Mouse (Mus musculus) limb, embryonic 14.5 days (tissue): ENCODE results near the gene Adgrb2. TPM values are rescaled to one million over a fixed set of nuclear protein-coding genes. Genes with fewer than 3 reads are reported as not detected.
A peak's percentile ranks its signal among the peaks of the same experiment; 100 is the strongest.

ENCODE experiments used
- ATAC-seq: fragments of 200-750 bp; cut with Nextera tagmentation; 2 replicates; pipeline ENCODE4 v1.8.0; 2017; ENCODE audit warnings: low read depth, moderate number of reproducible peaks, moderate TSS enrichment; ENCODE audit not compliant: low FRiP score
- DNase-seq: peaks from one replicate; pipeline ENCODE4 v3.0.0-alpha.2; 2015; ENCODE audit warnings: low spot score
- H3K27ac ChIP-seq: fragments of 300-500 bp; sonication (generic); replicated peaks from 2 replicates; pipeline ENCODE4 v1.5.1; 2014; ENCODE audit warnings: low read depth, mild to moderate bottlenecking, low read length, moderate library complexity, mixed read lengths
- H3K27me3 ChIP-seq: fragments of 300-500 bp; sonication (generic); 2 replicates; pipeline ENCODE4 v1.6.1; 2014; ENCODE audit warnings: low read length, mixed read lengths; ENCODE audit not compliant: control insufficient read depth, insufficient read depth
- H3K36me3 ChIP-seq: fragments of 300-500 bp; sonication (generic); 2 replicates; pipeline ENCODE4 v1.6.1; 2014; ENCODE audit warnings: mild to moderate bottlenecking, low read length, moderate library complexity, mixed read lengths; ENCODE audit not compliant: control insufficient read depth, insufficient read depth
- H3K4me1 ChIP-seq: fragments of 300-500 bp; sonication (generic); 2 replicates; pipeline ENCODE4 v1.6.1; 2014; ENCODE audit warnings: antibody characterized with exemption, low read length, mixed read lengths; ENCODE audit not compliant: control insufficient read depth, insufficient read depth
- H3K4me2 ChIP-seq: fragments of 300-500 bp; sonication (generic); replicated peaks from 2 replicates; pipeline ENCODE4 v1.6.1; 2014; ENCODE audit warnings: low read depth, mild to moderate bottlenecking, low read length, moderate library complexity; ENCODE audit not compliant: severe bottlenecking
- H3K4me3 ChIP-seq: fragments of 300-500 bp; sonication (generic); replicated peaks from 2 replicates; pipeline ENCODE4 v1.5.1; 2014; ENCODE audit warnings: low read length
- H3K9ac ChIP-seq: fragments of 300-500 bp; sonication (generic); 2 replicates; pipeline ENCODE4 v1.6.1; 2014; ENCODE audit warnings: mild to moderate bottlenecking, low read depth, low read length, moderate library complexity; ENCODE audit not compliant: severe bottlenecking
- H3K9me3 ChIP-seq: fragments of 300-500 bp; sonication (generic); 2 replicates; pipeline ENCODE4 v1.6.1; 2016; ENCODE audit warnings: low read length; ENCODE audit not compliant: control insufficient read depth
- POLR2A ChIP-seq: fragments of 200-500 bp; IDR thresholded peaks from 2 replicates; pipeline ENCODE4 v1.8.0; 2012; ENCODE audit warnings: inconsistent platforms, mild to moderate bottlenecking, moderate library complexity, borderline replicate concordance; ENCODE audit not compliant: insufficient read depth, insufficient read length; ENCODE audit errors: extremely low read depth
- WGBS: fragments of 180-500 bp; shearing (Covaris S2); extraction: QIAGEN DNeasy Blood & Tissue Kit; methylation state at CpG from one replicate; pipeline ENCODE4 v1.1.7; 2014; 5-methylcytosine and 5-hydroxymethylcytosine counted together
- polyA plus RNA-seq, 2 experiments: library from polyadenylated mRNA; depleted of rRNA in 1 of 2; stranded (reverse) in 1 of 2; unstranded in 1 of 2; fragments of >200 nt; fragmentation: Nextera tagmentation in 1 of 2; extraction: Ambion mirVana in 1 of 2; gene quantifications; 2 replicates each; pipeline versions ENCODE4 v1.2.1 to v1.2.3; 2012 to 2014

Adgrb2 gene
- polyA plus RNA-seq, 2 experiments, result 7.2 to 52.3 TPM

- ATAC-seq (no peak), DNase-seq (no peak)
- Histone ChIP-seq H3K4me3 (no peak overlapping the region), H3K36me3 (no peaks in the 10 kb centered on the region), H3K4me1 (peaks cover 28% of the 10 kb centered on the region), H3K9me3 (no peaks in the 10 kb centered on the region), H3K9ac (no peak overlapping the region), H3K4me2 (no peak overlapping the region), H3K27me3 (peaks cover 27% of the 10 kb centered on the region; the same call in 1 of the 2 replicates), H3K27ac (no peak overlapping the region)
- TF ChIP-seq POLR2A, result no peak
- 13% methylated on average over 5 of the region's 5 CpGs for WGBS
Measured at GRCm38 (mm10) chr4:129983046-129983445, 1.6 kb upstream of the Adgrb2 start.

- Histone ChIP-seq H3K4me3 (peak overlapping the region; percentile 73), H3K4me2 (peak overlapping the region; percentile 95), H3K9me3 (no peaks in the 10 kb centered on the region), H3K4me1 (peaks cover 31% of the 10 kb centered on the region), H3K27me3 (peaks cover 34% of the 10 kb centered on the region), H3K27ac (no peak overlapping the region), H3K36me3 (no peaks in the 10 kb centered on the region), H3K9ac (no peak overlapping the region)
- DNase-seq (peak; percentile 55), ATAC-seq (no peak)
- no peak for TF ChIP-seq POLR2A
- WGBS, result 2% methylated on average over 15 of the region's 15 CpGs
Measured at GRCm38 (mm10) chr4:129983764-129984420, 778 bp upstream of the Adgrb2 start.

DNA sequence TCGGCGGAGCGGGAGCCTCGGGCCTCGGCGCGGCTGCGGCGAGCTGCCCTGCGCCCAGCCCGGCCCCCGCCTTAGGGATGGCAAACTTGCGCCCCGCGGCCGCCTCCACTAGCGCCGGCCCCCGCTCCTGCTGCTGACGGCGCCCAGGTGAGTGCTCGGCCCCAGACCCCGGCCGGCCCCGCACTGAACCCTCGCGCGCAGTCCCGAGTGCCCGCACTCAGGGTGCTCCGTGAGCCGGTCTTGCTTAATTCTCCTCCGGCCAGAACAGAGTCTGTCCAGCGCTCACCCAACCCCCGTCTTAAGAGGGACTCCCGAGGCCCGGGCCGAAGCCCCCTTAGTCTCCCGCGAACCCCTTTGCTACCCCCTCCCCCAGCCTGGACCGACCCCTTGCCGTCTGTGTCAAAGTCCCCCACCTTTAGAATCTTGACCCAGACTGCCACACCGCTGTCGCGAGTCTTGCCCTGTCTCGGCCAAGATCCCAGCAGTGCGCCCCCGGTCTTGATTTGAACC is 546 bp downstream of the Adgrb2 start:
- H3K27ac ChIP-seq, result no peak overlapping the region
- H3K36me3 ChIP-seq, result no peaks in the 10 kb centered on the region
- 0 out of 2 replicates have a peak, but pooled peaks have one; percentile 9 for ATAC-seq
- H3K9me3 ChIP-seq, result no peaks in the 10 kb centered on the region
- peaks cover 33% of the 10 kb centered on the region for H3K4me1 ChIP-seq
- WGBS, result under 1% methylated on average over 25 of the region's 48 CpGs
- TF ChIP-seq POLR2A, result no peak
- no peak for DNase-seq
- H3K27me3 ChIP-seq, result peaks cover 34% of the 10 kb centered on the region
- H3K4me2 ChIP-seq, result peak overlapping the region; percentile 95
- peak overlapping the region; percentile 73 for H3K4me3 ChIP-seq
- H3K9ac ChIP-seq, result peak overlapping the region; percentile 78

- peak overlapping the region; percentile 73 for H3K4me3 ChIP-seq
- no peak for TF ChIP-seq POLR2A
- DNase-seq (peak; percentile 33), ATAC-seq (no peak)
- H3K9me3 ChIP-seq, result no peaks in the 10 kb centered on the region
- WGBS, result under 1% methylated on average over 33 of the region's 58 CpGs
- peak overlapping the region; percentile 95 for H3K4me2 ChIP-seq
- peaks cover 34% of the 10 kb centered on the region for H3K27me3 ChIP-seq
- H3K27ac ChIP-seq, result no peak overlapping the region
- H3K4me1 ChIP-seq, result peaks cover 33% of the 10 kb centered on the region
- H3K9ac ChIP-seq, result peak overlapping the region; percentile 78
- H3K36me3 ChIP-seq, result no peaks in the 10 kb centered on the region
Measured at GRCm38 (mm10) chr4:129985671-129986441, 1.2 kb downstream of the Adgrb2 start.

DNA sequence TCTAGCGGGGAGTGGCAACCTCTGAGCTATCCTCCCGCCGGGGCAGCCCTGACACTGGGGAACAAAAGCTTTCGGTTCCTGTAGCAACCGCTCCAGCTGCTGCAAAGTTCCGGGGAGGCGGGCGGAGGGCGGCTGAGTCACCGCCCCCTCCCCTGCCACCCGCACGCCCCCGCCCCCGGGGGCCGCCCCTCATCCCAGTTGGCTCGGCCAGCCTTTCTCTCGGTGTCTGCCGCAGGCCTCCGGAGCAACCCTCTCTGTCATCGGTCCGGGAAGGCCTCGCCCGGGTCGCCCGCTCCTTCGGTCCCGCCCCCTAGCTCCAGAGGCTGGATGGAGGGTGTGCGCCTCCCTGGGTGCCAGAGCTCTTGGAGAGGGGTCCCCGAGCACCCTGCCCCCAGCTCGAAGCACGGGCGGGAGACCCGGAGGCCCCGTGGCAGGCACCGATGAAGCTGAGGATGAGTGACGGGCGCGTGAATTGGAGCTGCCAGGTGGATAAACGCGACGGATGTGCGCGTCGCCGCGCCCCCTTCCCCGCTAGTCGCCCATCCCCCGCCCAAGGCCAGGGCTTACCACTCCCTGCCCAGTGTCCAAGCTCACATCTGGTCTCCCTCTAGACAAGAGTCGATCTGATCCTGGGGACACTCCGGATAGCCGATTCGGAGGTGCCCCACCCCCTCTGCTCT is 3.3 kb downstream of the Adgrb2 start:
- no peak for DNase-seq
- H3K4me1 ChIP-seq, result peaks cover 33% of the 10 kb centered on the region
- TF ChIP-seq POLR2A, result no peak
- ATAC-seq, result 0 out of 2 replicates have a peak, but pooled peaks have one; percentile 14
- no peak overlapping the region for H3K27ac ChIP-seq
- H3K4me3 ChIP-seq, result peak overlapping the region; percentile 43
- H3K9ac ChIP-seq, result peak overlapping the region; percentile 55
- peaks cover 10% of the 10 kb centered on the region; the same call in 1 of the 2 replicates for H3K36me3 ChIP-seq
- H3K9me3 ChIP-seq, result no peaks in the 10 kb centered on the region
- peak overlapping the region; percentile 86 for H3K4me2 ChIP-seq
- WGBS, result 2% methylated on average over 32 of the region's 53 CpGs
- peaks cover 28% of the 10 kb centered on the region for H3K27me3 ChIP-seq
